Mouse (Mus musculus): ENCODE measurements around the gene Scgb1b17.
"Not testable (repeated sequence)": the region's sequence is repeated elsewhere in the genome, so short reads cannot be mapped to it uniquely, and the experiment has no call there.

The Scgb1b17 gene

DNA sequence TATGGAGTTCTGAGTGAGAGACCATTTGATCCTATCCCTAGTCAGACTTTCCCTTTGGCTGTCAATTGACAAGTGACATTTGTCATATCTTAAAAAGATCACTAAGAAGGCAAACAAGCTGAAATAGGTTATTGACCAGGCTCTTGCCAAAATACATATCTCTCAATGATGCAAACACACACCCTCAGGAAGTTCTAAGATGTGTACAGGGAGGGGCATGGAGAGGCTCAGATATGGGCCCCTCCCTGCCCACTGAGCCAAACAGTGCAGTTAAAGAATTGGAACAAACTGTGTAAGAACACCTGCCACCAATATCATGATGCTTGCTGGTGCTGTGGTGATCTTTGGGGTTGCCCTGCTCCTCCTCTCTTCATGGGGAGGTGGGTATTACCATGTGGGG, at the start of gene Scgb1b17:
Gene Scgb1b17 (plus strand): TSS at position 301 of the 400 bp plus-strand sequence.
- DNase-seq: not testable (repeated sequence)

- not testable (repeated sequence) for DNase-seq
These were observed 6.8 kb upstream of the Scgb1b17 start, which contains the start of gene Scgb2b17 for GRCm38 (mm10) chr7:33056461-33056860. TSS of gene Scgb2b17 (minus strand) at chr7:33056561.

All from thymus, postnatal 14 days (tissue).